Mouse (Mus musculus) lung, adult 10 weeks (tissue): ENCODE measurements around the gene Edn2. TPM values are rescaled to one million over a fixed set of nuclear protein-coding genes. Genes with fewer than 3 reads are reported as not detected.

Experiments
- polyA plus RNA-seq: library from polyadenylated mRNA; stranded (reverse); fragments of 350-450 nt; fragmentation: Illumina TruSeq; extraction: RNeasy Lipid Tissue Mini Kit (QIAGEN cat#74804); gene quantifications from one replicate; pipeline ENCODE4 v1.2.3, GENCODE M21; 2014; ENCODE audit warnings: low read depth, low replicate concordance; ENCODE audit not compliant: insufficient read depth

The Edn2 gene
- not detected for polyA plus RNA-seq

DNA sequence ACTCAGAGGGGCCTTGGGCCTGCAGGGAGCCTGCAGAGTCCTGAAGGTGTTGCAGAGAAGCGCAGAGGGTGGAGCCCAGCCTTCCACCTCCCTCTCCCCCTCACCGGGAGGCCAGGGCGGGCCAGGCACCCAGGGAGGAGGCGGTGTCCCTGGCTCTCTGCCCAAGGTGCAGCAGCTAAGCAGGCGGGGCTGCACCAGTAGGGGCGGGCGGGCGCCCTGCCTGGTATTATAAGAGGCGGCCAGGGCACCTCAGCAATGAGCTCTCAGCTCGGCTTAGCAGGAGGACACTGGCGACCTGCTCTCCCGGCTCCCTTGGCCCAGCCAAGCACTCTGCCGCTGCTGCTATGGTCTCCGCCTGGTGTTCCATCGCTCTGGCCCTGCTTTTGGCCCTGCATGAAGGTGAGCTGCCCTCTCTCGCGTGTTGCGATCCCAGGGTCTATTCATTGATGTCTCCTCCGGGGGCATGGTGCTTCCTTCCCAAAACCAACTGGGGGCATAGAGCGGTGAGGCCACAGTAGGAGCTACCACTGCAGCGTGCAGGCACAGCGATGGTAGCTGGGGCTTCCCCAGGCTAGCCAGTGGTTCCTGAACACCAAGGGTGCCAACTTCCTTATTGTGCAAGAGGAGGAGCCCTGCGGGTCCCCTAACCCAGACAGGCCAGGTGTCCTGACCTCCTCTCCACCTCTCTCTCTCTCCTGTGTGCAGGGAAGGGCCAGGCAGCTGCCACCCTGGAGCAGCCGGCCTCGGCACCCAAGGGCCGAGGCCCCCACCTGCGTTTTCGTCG, at the start of gene Edn2:
Gene Edn2 (plus strand): TSS at position 41 of the 784 bp plus-strand sequence.

Other genes with a start within 250 kb of the Edn2 start
- not detected for gene AL607142.1, start 96.2 kb upstream of the Edn2 start, polyA plus RNA-seq
- 1.0 TPM for gene Foxo6, start 126.1 kb downstream of the Edn2 start, polyA plus RNA-seq
- 22.7 TPM for gene Scmh1, start 244.1 kb downstream of the Edn2 start, polyA plus RNA-seq